Mouse (Mus musculus) megakaryocyte, embryonic 14.5 days (primary cell): ENCODE data around the gene Hoxc4.

Experiments used
- FLI1 ChIP-seq: IDR thresholded peaks from 2 replicates; pipeline ENCODE4 v1.6.1; 2012; ENCODE audit warnings: low read length, inconsistent platforms, mixed read lengths
- GATA1 ChIP-seq: IDR thresholded peaks from 3 replicates; pipeline ENCODE4 v1.6.1; 2012; ENCODE audit warnings: mixed read lengths, low read length, inconsistent platforms, borderline replicate concordance

DNA sequence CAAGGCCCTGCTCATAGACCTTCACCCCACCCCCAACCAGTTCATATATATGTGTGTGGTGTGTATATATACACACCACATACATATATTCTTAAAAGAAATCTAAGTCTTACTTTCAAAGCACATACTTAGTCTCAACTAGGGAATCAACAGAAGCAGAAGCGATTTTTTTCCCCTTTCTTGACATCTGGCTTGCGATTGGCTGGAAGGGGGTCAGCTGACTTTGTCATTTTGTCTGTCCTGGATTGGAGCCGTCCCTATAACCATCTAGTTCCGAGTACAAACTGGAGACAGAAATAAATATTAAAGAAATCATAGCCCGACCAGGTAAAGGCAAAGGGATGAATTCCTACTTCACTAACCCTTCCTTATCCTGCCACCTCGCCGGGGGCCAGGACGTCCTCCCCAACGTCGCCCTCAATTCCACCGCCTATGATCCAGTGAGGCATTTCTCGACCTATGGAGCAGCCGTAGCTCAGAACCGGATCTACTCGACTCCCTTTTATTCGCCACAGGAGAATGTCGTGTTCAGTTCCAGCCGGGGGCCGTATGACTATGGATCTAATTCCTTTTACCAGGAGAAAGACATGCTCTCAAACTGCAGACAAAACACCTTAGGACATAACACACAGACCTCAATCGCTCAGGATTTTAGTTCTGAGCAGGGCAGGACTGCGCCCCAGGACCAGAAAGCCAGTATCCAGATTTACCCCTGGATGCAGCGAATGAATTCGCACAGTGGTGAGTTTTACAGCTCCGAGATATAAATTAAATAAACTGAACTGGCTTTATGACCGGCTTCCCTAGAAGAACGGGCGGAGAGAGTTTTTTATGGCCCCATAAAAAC lies 9.2 kb upstream of the Hoxc4 start:
- TF ChIP-seq GATA1 (no peak), FLI1 (no peak)
